Mouse (Mus musculus): ENCODE data around the gene Dpagt1.
A peak's percentile ranks its signal among the peaks of the same experiment; 100 is the strongest.
"Not testable (repeated sequence)": the region's sequence is repeated elsewhere in the genome, so short reads cannot be mapped to it uniquely, and the experiment has no call there.

Gene Dpagt1

GRCm38 (mm10) chr9:44325768-44326370 lies at the start of gene Dpagt1:
Gene Dpagt1 (plus strand): TSS chr9:44326019.
- no peak for DNase-seq

DNA sequence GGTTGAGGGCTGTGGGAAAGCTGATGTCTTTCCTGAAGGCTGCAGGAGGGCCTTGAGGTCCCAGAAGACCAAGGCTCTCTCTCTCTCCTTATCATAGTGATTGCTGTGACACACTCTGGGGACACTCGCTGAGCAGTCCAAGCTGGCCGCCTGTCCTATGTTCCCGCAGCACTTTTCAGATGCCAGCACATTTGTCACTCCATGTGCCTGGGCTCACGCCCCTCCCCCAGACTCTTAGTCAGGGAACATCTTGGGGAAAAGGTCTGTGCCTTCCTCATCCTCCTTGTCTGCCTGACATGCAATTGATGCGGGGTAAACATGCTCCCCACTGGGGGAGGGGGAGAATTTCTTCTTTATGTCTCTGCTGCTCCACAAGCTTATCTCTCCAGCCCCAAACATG lies 42.6 kb upstream of the Dpagt1 start:
- no peak for DNase-seq

DNA sequence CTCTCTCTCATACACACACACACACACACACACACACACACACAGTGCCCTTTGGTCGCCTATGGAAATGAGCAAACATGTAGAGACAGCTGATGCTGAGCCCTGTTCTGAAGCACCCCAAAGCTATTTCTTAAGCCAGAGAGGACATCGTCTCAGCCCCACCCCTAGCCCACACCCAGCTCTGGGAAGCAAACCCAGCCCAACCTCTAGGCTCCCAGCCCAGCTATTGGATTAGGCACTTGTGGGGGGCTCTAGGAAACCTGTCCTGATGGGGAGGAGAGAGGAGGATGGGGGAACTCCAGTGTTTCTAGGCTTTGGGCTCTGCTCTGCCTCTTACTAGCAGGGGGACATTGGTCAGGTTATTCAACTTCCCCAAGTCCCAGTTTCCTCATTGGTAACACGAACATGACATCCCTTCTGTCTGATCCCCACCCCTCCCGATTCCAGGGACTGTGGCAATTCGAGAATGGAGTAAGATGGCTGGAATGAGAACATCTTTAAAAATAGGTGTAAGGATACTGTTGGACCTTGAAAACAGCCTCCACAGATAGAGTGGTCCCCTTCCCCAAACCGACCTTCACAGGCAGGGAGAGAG lies 39.5 kb upstream of the Dpagt1 start:
- DNase-seq, result no peak

- DNase-seq, result peak in 1 of 2 experiments; percentile 44
Measured at GRCm38 (mm10) chr9:44287003-44287400, 38.8 kb upstream of the Dpagt1 start.

DNA sequence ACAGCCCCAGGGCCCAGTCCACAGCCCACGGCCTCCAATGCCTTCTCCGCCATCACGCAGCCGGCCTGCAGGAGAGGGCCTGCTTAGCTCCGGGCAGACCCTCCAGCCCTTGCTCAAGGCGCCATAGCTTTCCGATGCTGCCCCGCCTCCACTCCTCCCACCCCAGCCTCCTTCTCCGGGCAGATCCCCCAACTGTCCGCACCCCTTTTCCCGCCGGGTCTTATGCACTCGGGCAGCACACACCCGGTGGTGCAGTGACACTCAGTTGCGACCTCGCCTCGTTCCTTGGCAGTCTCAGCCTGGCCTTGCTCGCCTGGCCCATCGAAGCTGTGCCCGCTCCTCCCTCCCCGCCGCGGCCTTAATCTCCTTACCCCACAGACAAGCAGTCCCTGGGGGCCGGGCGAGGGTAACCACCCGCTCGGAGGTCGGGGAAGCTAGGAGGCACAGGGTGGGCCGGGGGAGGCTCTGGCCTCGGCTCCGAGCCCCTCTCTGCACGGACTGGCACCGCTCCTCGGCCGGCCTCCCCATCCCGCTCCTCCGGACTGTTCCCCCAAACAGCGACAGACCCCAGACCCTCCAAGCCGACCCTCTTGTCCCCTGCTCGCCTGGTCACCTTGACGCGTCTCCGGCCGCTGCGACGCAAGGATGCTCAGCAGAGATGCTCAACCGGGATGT lies 38.3 kb upstream of the Dpagt1 start:
- peak; percentile 72 to 74 for DNase-seq

- peak in 1 of 2 experiments; percentile 70 for DNase-seq
Measured at GRCm38 (mm10) chr9:44288076-44288958, 37.5 kb upstream of the Dpagt1 start, which contains the start of gene Abcg4. Gene Abcg4 (minus strand): TSS chr9:44288615.

- peak; percentile 47 to 51 for DNase-seq
Measured at GRCm38 (mm10) chr9:44288959-44289291, 36.9 kb upstream of the Dpagt1 start.

DNA sequence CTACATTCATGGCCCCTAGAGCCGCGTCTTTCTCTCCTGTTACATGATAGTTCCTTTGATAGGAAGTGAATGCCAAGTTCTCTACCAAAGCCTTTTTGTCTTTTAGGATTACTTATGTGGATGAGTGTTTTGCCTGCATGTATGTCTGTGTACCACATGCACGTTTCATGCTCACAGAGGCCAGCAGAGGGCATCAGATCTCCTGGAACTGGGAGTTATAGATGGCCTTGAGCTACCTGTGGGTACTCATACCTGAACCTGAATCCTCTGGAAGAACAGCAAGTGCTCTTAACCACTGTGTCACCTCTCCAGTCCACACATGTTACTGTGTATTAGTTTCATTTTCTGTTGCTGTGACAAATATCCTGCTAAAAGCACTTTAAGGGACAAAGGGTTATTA lies 33.3 kb upstream of the Dpagt1 start:
- peak; percentile 73 for DNase-seq

GRCm38 (mm10) chr9:44300001-44300400 lies 25.8 kb upstream of the Dpagt1 start:
- not testable (repeated sequence) for DNase-seq

GRCm38 (mm10) chr9:44305466-44306079 lies 20.2 kb upstream of the Dpagt1 start, which contains the start of gene Hinfp:
Gene Hinfp (minus strand): TSS chr9:44305671.
- DNase-seq, result peak; percentile 97 to 99

- no peak for DNase-seq
Measured at GRCm38 (mm10) chr9:44306532-44306931, 19.3 kb upstream of the Dpagt1 start.

GRCm38 (mm10) chr9:44307248-44307647 lies 18.6 kb upstream of the Dpagt1 start:
- DNase-seq, result no peak

DNA sequence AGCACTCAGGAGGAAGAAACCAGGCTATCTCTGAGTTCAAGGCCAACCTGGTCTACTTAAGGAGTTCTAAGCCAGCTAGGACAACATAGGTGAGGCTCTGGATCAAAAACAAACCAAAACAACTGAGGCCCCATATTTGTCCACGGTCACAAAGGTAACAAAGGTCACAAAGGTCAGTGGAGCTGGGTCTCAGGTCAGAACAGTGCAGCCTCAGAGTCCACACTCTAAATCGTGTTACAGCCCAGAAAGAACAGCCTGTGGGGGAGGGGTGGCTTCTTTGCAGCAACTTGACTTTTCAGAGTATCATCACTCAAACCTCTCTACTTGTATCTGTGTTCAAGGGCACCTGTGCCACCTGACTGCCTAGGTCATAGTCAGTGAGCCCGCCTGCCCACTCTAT lies 16.1 kb upstream of the Dpagt1 start:
- DNase-seq, result no peak

DNA sequence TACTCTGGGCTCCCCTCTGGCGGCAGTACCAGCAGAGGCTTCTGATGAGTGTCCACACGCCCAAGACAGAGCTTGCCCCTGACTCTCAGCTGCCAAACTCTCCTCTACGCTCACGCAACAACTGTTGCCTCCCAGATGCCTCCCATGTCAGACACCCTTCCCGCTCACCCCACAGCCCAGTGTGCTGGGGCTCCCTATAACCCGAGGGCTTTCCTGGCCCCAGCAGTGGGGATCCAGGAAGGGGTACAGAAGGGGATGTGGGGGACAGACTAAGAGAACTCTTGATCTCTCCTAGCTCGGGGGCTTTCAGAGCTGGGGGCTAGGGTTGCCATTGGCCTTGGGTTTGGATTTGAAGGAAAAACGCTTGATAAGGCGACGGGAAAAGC lies 15.1 kb upstream of the Dpagt1 start:
- DNase-seq, result no peak

- no peak for DNase-seq
Measured at GRCm38 (mm10) chr9:44311136-44312134, 14.4 kb upstream of the Dpagt1 start.

DNA sequence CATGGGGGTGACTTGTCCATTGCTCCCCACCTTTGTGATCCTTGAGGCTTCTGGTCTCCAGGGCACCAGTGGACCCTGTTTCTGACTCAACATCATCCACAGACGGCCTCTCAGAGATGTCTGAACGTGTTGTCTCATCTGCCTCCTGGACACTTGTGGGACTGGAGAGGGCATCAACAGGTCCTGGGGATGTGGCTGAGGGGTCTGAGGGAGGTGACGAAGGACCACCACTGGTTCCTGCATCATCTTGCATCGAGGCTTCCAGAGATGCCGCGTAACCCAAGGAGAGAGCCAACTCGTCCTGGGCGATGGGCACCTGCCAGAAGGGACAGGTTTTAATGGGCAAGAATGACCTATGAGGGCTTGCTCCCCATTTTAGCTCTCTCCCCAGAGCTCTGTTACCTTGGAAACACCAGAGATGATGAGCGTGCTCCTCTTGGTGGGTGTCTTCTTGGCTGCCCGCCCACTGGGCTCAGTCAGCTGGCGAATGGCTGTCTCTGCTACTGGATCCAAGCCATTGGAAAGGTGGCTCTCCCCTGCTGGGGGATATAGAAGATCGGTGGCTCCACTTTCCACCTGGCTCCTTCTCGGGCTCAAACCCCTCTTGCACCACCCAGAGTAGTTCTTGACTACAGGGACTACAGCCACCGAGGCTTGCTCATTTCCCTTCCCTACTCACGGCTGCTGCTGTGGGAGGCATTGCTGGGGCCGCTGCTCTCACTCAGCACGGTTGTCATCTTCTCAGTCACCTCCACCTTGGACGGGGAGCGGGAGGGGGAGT lies 12.2 kb upstream of the Dpagt1 start:
- DNase-seq, result peak; percentile 88

- DNase-seq, result no peak
Measured at GRCm38 (mm10) chr9:44314257-44314547, 11.6 kb upstream of the Dpagt1 start.

DNA sequence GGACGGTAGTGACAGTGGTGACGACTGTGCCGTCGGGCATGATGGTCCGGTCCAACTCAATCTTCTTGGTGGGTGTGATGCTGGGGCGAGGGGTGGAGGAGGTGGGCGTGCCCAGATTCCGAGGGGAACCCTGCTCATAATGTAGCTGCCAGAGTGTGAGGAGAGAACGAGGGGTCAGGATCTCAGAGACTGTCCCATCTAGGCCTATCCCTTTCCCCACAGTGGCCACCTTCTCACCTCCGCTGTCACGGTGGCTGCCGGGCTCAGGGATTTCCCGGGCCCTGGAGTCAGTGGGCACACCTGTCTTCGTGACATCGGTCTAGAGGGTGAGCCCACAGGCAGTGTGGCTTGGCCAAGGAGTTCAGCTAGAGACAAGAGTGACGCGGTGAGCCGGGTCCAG lies 10.9 kb upstream of the Dpagt1 start:
- DNase-seq, result no peak

- DNase-seq, result peak; percentile 41 to 42
Measured at GRCm38 (mm10) chr9:44317452-44317851, 8.4 kb upstream of the Dpagt1 start.

DNA sequence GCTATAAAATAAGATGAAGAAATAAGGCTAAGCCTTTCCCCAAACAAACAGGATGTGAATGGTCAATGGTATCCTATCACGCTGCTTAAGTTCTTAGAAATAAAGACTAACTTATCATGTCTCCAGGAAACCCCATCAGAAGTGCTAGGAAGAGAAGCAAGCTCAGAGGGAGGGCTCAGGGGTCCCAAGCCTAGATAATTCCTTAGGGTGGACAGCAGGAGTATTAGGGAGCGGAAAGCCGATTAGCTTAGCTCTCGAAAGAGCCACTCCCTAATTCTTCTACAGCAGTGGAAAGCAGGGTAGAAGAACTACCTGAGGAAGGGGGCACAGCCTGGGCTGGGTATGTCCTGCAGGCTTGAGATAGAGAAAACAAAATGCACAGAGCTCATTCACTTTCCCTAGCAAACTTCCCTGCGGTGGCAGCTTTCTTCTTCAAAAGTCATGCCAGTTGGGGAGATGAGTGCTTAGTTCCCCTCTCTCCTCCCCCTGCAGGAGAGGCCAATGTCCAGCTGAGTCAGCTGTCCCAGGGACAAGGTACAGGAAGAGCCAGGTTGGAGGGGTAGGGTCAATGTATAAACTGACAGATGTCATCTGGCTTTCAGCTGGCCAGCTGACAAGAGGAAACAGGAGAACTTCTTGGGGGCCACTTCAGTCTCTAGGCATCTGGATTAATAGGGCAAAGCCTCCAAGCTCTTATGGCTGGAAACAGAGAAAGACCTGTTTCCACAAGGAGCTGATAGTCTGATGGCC lies 7.6 kb upstream of the Dpagt1 start:
- no peak for DNase-seq
